Mouse (Mus musculus): ENCODE measurements around the gene Camta2.

DNA sequence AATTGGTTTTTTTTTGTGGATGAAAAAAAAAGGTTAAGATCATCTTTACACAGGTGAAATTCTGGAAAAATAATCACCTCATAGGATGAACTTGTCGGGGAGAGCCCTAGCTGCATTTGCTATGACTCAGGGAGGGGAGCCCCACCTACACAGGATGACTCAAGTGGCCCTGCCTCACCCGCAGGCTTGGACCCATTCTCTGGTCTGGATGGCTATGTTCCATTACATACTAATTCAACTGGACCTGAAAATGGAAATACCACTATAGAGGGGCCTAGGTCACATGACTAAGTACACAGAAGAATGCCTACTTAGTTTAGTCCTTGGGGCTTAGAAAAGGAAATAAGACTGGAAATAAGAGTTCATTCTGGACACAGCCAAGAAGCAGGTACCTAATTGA, 36.5 kb downstream of the Camta2 start:
- TF ChIP-seq CTCF (IDR thresholded peaks at IDR 0.05; ENCODE audit: low read depth, low read length) (no peak), POLR2A (IDR thresholded peaks at IDR 0.05; ENCODE audit: extremely low read depth, insufficient read depth, low read length) (no peak)
